Mouse (Mus musculus): ENCODE results near the gene Rnh1. TPM values are rescaled to one million over a fixed set of nuclear protein-coding genes. Genes with fewer than 3 reads are reported as not detected.

Rnh1 gene
- polyA plus RNA-seq, 1 experiment from 2014 or later, result 55.7 TPM

DNA sequence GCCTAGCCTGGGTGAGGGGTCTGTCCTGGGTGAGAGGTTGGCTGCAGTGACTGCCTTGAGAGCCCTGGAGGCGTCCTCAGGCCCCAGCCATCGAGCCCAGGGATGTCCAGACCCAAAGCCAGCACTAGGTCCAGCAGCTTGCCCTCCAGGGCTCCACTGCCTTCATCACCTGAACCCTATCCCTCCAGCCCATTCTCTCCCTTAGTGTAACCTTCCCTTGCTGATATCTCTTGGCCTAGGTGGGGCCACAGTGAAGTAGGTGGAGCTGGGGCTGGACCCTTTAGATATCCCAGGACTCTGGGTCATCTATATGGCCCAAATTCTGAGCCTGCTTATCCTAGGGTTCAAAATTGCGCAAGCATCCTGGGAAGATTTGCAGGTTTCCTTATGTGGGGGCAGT, 36.9 kb upstream of the Rnh1 start:
- DNase-seq, result no peak
- Histone ChIP-seq H3K9me3 (ENCODE audit: low read length) (no peaks in the 10 kb centered on the region), H3K4me1 (ENCODE audit: insufficient read depth) (peaks cover 24% of the 10 kb centered on the region), H3K27ac (ENCODE audit: low read depth) (0 out of 2 replicates have a peak overlapping the region, but pooled peaks have one; percentile 2), H3K36me3 (replicated peaks; ENCODE audit: insufficient read depth, low read length) (no peaks in the 10 kb centered on the region), H3K4me3 (ENCODE audit: low read depth, low read length) (no peak overlapping the region), H3K27me3 (ENCODE audit: insufficient read depth, low read length) (no peaks in the 10 kb centered on the region), H3K4me2 (ENCODE audit: low read depth, low read length) (peak overlapping the region; percentile 51), H3K9ac (replicated peaks) (peak overlapping the region; percentile 28; the same call in 1 of the 2 replicates)
- WGBS (ENCODE audit: insufficient replicate concordance), result 70% methylated on average over 3 of the region's 3 CpGs
- TF ChIP-seq EP300 (IDR thresholded peaks at IDR 0.05; ENCODE audit: low read depth) (peak; percentile 52), CTCF (IDR thresholded peaks at IDR 0.05; ENCODE audit: low read depth) (no peak)
- peak; percentile 57 for ATAC-seq

DNA sequence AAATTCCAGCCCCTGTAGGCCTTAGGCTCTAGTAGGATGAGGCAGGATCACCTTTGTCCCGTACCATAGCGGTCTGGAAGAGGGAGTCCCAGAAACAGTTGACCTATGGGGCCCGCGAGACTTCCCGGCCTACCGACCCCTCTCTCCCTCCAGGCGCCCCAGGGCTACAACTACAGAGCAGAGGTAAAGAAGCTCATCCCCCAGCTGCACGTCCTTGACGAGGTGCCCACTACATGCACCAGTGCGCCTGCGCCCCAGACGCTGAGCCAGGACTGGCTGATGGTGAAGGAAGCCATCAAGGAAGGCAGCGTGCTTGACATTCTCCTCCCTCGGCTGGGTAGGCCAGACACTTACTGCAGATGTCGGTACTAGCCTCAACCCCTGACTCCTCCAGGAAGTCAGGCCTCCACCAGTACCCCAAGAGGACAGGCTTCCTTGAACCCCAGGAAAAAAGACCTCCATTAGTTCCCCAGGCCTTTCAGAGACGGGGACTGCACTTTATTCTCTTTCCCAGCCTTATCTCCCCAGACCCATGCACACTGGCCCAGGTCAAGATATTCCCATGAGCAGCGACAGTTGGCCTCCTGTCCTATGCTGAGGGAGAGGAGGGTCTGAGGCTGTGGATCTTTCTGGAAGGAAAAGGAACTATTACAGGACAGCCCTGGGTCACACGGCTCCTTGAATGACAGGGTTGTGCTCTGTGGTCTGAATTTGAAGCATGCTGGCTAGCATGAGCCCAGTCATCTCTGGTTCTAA, 33.7 kb upstream of the Rnh1 start:
- H3K4me2 ChIP-seq (ENCODE audit: low read depth, low read length), result no peak overlapping the region
- ATAC-seq (no peak), DNase-seq (no peak)
- WGBS (ENCODE audit: insufficient replicate concordance), result 86% methylated on average over 18 of the region's 18 CpGs
- H3K27ac ChIP-seq (ENCODE audit: low read depth), result no peak overlapping the region
- TF ChIP-seq EP300 (IDR thresholded peaks at IDR 0.05; ENCODE audit: low read depth) (no peak), CTCF (IDR thresholded peaks at IDR 0.05; ENCODE audit: low read depth) (no peak)
- peaks cover 24% of the 10 kb centered on the region for H3K4me1 ChIP-seq (ENCODE audit: insufficient read depth)
- H3K9me3 ChIP-seq (ENCODE audit: low read length), result no peaks in the 10 kb centered on the region
- no peaks in the 10 kb centered on the region for H3K36me3 ChIP-seq (replicated peaks; ENCODE audit: insufficient read depth, low read length)
- H3K27me3 ChIP-seq (ENCODE audit: insufficient read depth, low read length), result no peaks in the 10 kb centered on the region
- no peak overlapping the region for H3K4me3 ChIP-seq (ENCODE audit: low read depth, low read length)
- H3K9ac ChIP-seq (replicated peaks), result no peak overlapping the region; the same call in 1 of the 2 replicates

- no peak for TF ChIP-seq EP300 (IDR thresholded peaks at IDR 0.05; ENCODE audit: low read depth)
- no peak for TF ChIP-seq CTCF (IDR thresholded peaks at IDR 0.05; ENCODE audit: low read depth)
- Histone ChIP-seq H3K4me2 (ENCODE audit: low read depth, low read length) (no peak overlapping the region), H3K9me3 (ENCODE audit: low read length) (no peaks in the 10 kb centered on the region), H3K36me3 (replicated peaks; ENCODE audit: insufficient read depth, low read length) (no peaks in the 10 kb centered on the region), H3K27me3 (ENCODE audit: insufficient read depth, low read length) (no peaks in the 10 kb centered on the region), H3K4me3 (ENCODE audit: low read depth, low read length) (no peak overlapping the region), H3K4me1 (ENCODE audit: insufficient read depth) (peaks cover 23% of the 10 kb centered on the region), H3K27ac (ENCODE audit: low read depth) (no peak overlapping the region), H3K9ac (replicated peaks) (no peak overlapping the region)
- no peak for ATAC-seq
- 91% methylated on average over 5 of the region's 5 CpGs for WGBS (ENCODE audit: insufficient replicate concordance)
- no peak for DNase-seq
Observed at GRCm38 (mm10) chr7:141205504-141205903, 32.8 kb upstream of the Rnh1 start.

- no peak for DNase-seq
- Histone ChIP-seq H3K27me3 (ENCODE audit: insufficient read depth, low read length) (no peaks in the 10 kb centered on the region), H3K27ac (ENCODE audit: low read depth) (no peak overlapping the region), H3K36me3 (replicated peaks; ENCODE audit: insufficient read depth, low read length) (no peaks in the 10 kb centered on the region), H3K4me2 (ENCODE audit: low read depth, low read length) (no peak overlapping the region), H3K4me3 (ENCODE audit: low read depth, low read length) (no peak overlapping the region), H3K9ac (replicated peaks) (no peak overlapping the region), H3K4me1 (ENCODE audit: insufficient read depth) (peaks cover 14% of the 10 kb centered on the region), H3K9me3 (ENCODE audit: low read length) (no peaks in the 10 kb centered on the region)
- 53% methylated on average over 3 of the region's 3 CpGs for WGBS (ENCODE audit: insufficient replicate concordance)
- ATAC-seq, result no peak
- TF ChIP-seq CTCF (IDR thresholded peaks at IDR 0.05; ENCODE audit: low read depth) (no peak), EP300 (IDR thresholded peaks at IDR 0.05; ENCODE audit: low read depth) (no peak)
Observed at GRCm38 (mm10) chr7:141204546-141204945, 31.9 kb upstream of the Rnh1 start.

- H3K9ac ChIP-seq (replicated peaks), result no peak overlapping the region
- no peak overlapping the region for H3K27ac ChIP-seq (ENCODE audit: low read depth)
- DNase-seq (no peak), ATAC-seq (no peak)
- no peaks in the 10 kb centered on the region for H3K27me3 ChIP-seq (ENCODE audit: insufficient read depth, low read length)
- no peaks in the 10 kb centered on the region for H3K9me3 ChIP-seq (ENCODE audit: low read length)
- 89% methylated on average over 4 of the region's 4 CpGs for WGBS (ENCODE audit: insufficient replicate concordance)
- no peak overlapping the region for H3K4me2 ChIP-seq (ENCODE audit: low read depth, low read length)
- TF ChIP-seq CTCF (IDR thresholded peaks at IDR 0.05; ENCODE audit: low read depth), result no peak
- TF ChIP-seq EP300 (IDR thresholded peaks at IDR 0.05; ENCODE audit: low read depth), result no peak
- H3K36me3 ChIP-seq (replicated peaks; ENCODE audit: insufficient read depth, low read length), result no peaks in the 10 kb centered on the region
- no peak overlapping the region for H3K4me3 ChIP-seq (ENCODE audit: low read depth, low read length)
- peaks cover 24% of the 10 kb centered on the region for H3K4me1 ChIP-seq (ENCODE audit: insufficient read depth)
Observed at GRCm38 (mm10) chr7:141198121-141198520, 25.5 kb upstream of the Rnh1 start.

DNA sequence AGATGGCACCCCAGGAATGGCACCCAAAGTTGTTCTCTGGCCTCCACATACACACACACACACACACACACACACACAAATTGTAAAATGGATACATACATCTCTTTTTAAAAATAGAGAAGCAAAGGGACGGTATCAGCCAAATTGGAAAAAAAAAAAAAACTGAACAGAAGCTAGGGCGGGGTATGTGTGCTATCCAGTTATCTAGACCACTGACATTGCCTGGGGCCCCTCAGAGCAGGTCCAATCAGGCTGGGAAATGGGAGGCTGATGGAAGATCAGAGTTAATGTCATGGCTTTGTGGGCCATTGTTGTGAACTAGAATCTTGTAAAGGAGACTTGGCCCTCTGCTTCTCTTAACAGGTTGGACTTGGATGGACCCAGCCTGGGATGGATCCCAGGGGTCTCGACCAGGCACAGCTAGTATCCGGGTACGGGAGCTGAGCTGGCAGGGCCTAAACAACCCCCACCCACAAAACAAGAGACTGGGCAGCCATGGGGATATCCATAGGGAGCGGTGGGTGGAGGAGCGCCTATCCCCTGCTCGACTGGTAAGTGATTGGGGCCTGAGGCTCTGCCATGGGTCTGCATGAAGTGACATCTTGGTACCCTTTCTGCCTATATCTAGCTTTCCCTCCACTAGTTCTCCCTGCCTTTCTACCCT, 24.1 kb upstream of the Rnh1 start:
- H3K36me3 ChIP-seq (replicated peaks; ENCODE audit: insufficient read depth, low read length), result peaks cover 6% of the 10 kb centered on the region
- TF ChIP-seq CTCF (IDR thresholded peaks at IDR 0.05; ENCODE audit: low read depth) (no peak), EP300 (IDR thresholded peaks at IDR 0.05; ENCODE audit: low read depth) (no peak)
- no peak overlapping the region for H3K9ac ChIP-seq (replicated peaks)
- H3K4me1 ChIP-seq (ENCODE audit: insufficient read depth), result peaks cover 35% of the 10 kb centered on the region
- H3K9me3 ChIP-seq (ENCODE audit: low read length), result no peaks in the 10 kb centered on the region
- no peak for DNase-seq
- no peak overlapping the region for H3K27ac ChIP-seq (ENCODE audit: low read depth)
- H3K4me2 ChIP-seq (ENCODE audit: low read depth, low read length), result peak overlapping the region; percentile 6; the same call in 1 of the 2 replicates
- no peaks in the 10 kb centered on the region for H3K27me3 ChIP-seq (ENCODE audit: insufficient read depth, low read length)
- H3K4me3 ChIP-seq (ENCODE audit: low read depth, low read length), result no peak overlapping the region
- no peak for ATAC-seq
- WGBS (ENCODE audit: insufficient replicate concordance), result 81% methylated on average over 8 of the region's 8 CpGs
